Mouse (Mus musculus): ENCODE results near the gene Fbxo17. TPM values are rescaled to one million over a fixed set of nuclear protein-coding genes. Genes with fewer than 3 reads are reported as not detected.

Gene Fbxo17
- polyA plus RNA-seq, 1 experiment: not detected

DNA sequence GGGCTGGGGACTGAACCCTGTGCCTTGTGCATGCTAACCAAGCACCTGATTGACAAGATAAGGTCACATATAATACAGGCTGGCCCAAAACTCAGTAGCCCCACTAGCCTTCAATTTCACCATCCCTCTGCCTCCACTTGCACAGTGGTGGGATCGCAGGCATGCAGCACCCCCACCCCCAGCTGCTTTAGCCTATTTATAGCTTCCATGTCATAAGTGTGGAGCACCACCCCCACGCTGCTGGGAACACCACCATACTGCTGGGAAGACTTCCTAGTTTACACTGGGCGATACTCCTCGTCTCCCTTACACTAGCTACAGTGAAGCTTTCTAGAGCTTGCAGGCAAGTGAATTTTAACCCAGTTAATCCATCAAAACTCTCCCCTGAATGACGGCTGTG is 1.9 kb upstream of the Fbxo17 start:
- peaks cover 7% of the 10 kb centered on the region; the same call in 1 of the 2 replicates for H3K4me1 ChIP-seq
- peaks cover 4% of the 10 kb centered on the region for H3K9me3 ChIP-seq
- no peak overlapping the region for H3K4me3 ChIP-seq (replicated peaks)
- TF ChIP-seq FLI1 (IDR thresholded peaks at IDR 0.05; ENCODE audit: low read length): no peak
- no peak for TF ChIP-seq GATA1 (IDR thresholded peaks at IDR 0.05; ENCODE audit: borderline replicate concordance, low read length)
- peaks cover 40% of the 10 kb centered on the region for H3K27me3 ChIP-seq (replicated peaks)
- no peaks in the 10 kb centered on the region for H3K36me3 ChIP-seq (replicated peaks; ENCODE audit: low read length)

DNA sequence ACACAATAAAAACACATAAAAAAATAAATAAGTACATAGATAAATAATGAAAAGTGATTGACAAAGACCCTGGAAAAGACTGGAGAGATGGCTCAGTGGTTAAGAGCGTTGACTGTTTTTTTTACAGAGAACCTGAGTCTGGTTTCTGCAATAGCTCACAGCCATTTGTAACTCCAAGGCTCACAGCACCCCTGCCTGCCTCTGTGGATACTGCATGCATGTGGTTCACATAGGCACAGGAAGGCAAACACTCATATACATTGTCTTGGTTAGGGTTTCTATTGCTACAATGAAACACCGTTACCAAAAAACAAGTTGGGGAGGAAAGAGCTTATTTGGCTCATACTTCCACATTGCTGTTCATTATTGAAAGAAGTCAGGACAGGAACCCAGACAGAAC is 1.0 kb upstream of the Fbxo17 start:
- Histone ChIP-seq H3K9me3 (peaks cover 4% of the 10 kb centered on the region), H3K4me3 (replicated peaks) (no peak overlapping the region), H3K36me3 (replicated peaks; ENCODE audit: low read length) (no peaks in the 10 kb centered on the region), H3K27me3 (replicated peaks) (peaks cover 40% of the 10 kb centered on the region), H3K4me1 (peaks cover 7% of the 10 kb centered on the region; the same call in 1 of the 2 replicates)
- no peak for TF ChIP-seq GATA1 (IDR thresholded peaks at IDR 0.05; ENCODE audit: borderline replicate concordance, low read length)
- no peak for TF ChIP-seq FLI1 (IDR thresholded peaks at IDR 0.05; ENCODE audit: low read length)

DNA sequence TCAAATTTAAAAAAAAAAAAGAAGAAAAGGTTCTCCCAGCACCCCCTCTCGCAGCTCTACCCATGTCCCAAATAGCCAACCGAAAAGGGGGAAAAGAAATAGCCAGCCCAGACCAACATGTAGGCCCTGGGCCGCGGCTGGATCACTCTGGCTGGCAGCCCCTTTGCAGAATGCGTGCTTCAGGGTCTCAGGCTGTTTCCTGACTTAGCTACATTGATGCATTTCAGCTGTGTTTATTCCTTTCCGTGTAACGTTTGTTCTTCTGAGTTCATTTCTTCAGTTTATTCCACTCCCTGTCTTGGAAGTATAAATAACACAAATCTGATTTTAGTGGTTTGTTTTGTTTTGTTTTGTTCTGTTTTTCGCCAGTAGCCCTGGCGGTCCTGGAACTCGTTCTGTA is 1.1 kb downstream of the Fbxo17 start:
- peaks cover 40% of the 10 kb centered on the region for H3K27me3 ChIP-seq (replicated peaks)
- no peak overlapping the region for H3K4me3 ChIP-seq (replicated peaks)
- no peaks in the 10 kb centered on the region for H3K36me3 ChIP-seq (replicated peaks; ENCODE audit: low read length)
- H3K4me1 ChIP-seq: peaks cover 7% of the 10 kb centered on the region; the same call in 1 of the 2 replicates
- peaks cover 4% of the 10 kb centered on the region for H3K9me3 ChIP-seq
- TF ChIP-seq GATA1 (IDR thresholded peaks at IDR 0.05; ENCODE audit: borderline replicate concordance, low read length) (no peak), FLI1 (IDR thresholded peaks at IDR 0.05; ENCODE audit: low read length) (no peak)

DNA sequence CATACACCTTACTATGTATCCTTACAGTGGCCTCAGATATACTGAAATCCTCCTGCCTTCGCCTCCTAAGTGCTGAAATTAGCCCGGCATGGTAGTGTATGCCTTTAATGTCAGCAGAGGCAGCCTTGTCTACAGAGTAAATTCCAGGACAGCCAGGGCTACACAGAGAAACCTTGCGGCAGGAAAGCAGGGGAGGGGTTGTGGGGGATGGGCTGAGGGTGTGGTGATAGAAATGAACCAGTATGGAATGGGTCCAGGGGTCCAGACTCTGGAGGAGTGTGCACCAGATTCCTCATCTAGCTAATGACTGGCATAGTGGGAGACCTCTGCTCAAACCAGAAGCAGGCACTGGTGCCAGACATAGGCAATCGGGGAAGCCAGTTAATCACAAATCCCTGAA is 2.6 kb downstream of the Fbxo17 start:
- TF ChIP-seq FLI1 (IDR thresholded peaks at IDR 0.05; ENCODE audit: low read length) (no peak), GATA1 (IDR thresholded peaks at IDR 0.05; ENCODE audit: borderline replicate concordance, low read length) (no peak)
- H3K9me3 ChIP-seq: peaks cover 4% of the 10 kb centered on the region
- no peaks in the 10 kb centered on the region for H3K36me3 ChIP-seq (replicated peaks; ENCODE audit: low read length)
- H3K27me3 ChIP-seq (replicated peaks): peaks cover 35% of the 10 kb centered on the region
- peaks cover 7% of the 10 kb centered on the region; the same call in 1 of the 2 replicates for H3K4me1 ChIP-seq
- H3K4me3 ChIP-seq (replicated peaks): no peak overlapping the region

DNA sequence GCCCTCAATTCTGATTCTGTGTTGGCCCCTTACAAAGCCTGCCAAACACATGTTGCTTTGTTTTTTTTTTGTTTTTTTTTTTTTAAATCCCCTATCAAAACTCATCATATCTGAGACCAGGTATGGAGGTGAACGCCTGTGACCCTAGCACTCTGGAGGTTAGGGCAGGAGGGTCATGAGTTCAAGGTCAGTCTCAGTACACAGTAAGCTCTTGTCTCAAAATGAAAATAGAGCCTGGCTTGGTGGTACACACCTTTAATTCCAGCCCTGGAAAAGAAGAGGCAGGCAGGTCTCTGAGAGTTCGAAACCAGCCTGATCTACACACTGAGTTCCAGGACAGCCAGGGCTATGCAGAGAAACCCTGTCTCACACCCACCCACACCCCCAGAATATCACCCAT is 3.0 kb downstream of the Fbxo17 start:
- H3K4me3 ChIP-seq (replicated peaks): no peak overlapping the region
- H3K4me1 ChIP-seq: peaks cover 7% of the 10 kb centered on the region; the same call in 1 of the 2 replicates
- H3K9me3 ChIP-seq: peaks cover 8% of the 10 kb centered on the region
- peaks cover 32% of the 10 kb centered on the region for H3K27me3 ChIP-seq (replicated peaks)
- TF ChIP-seq GATA1 (IDR thresholded peaks at IDR 0.05; ENCODE audit: borderline replicate concordance, low read length) (no peak), FLI1 (IDR thresholded peaks at IDR 0.05; ENCODE audit: low read length) (no peak)
- no peaks in the 10 kb centered on the region for H3K36me3 ChIP-seq (replicated peaks; ENCODE audit: low read length)

- H3K9me3 ChIP-seq: peaks cover 5% of the 10 kb centered on the region; the same call in 1 of the 2 replicates
- no peak for TF ChIP-seq GATA1 (IDR thresholded peaks at IDR 0.05; ENCODE audit: borderline replicate concordance, low read length)
- TF ChIP-seq FLI1 (IDR thresholded peaks at IDR 0.05; ENCODE audit: low read length): no peak
These were observed 4.3 kb downstream of the Fbxo17 start for GRCm38 (mm10) chr7:28720753-28721537.

DNA sequence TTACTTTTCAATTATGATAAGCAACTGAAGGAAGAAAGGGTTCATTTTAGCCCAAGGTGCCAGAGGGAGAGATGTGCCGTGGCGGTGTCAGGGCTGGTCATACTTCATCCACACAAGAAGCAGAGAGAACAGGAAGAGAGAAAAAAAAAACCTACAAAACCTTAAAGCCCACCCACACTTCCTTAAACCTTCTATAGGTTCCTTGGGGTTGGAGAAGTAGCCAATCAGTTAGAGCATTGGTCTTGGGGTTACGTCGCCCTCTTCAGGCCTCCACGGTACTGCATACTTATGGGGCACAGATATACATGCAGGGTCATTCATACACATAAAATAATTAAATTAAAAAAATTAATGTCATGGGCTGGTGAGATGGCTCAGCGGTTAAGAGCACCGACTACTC is 5.5 kb downstream of the Fbxo17 start:
- TF ChIP-seq GATA1 (IDR thresholded peaks at IDR 0.05; ENCODE audit: borderline replicate concordance, low read length) (no peak), FLI1 (IDR thresholded peaks at IDR 0.05; ENCODE audit: low read length) (no peak)
- Histone ChIP-seq H3K27me3 (replicated peaks) (peaks cover 11% of the 10 kb centered on the region), H3K36me3 (replicated peaks; ENCODE audit: low read length) (no peaks in the 10 kb centered on the region), H3K9me3 (peaks cover 5% of the 10 kb centered on the region; the same call in 1 of the 2 replicates), H3K4me3 (replicated peaks) (no peak overlapping the region), H3K4me1 (peaks cover 9% of the 10 kb centered on the region)

More at GRCm38 (mm10) chr7:28720753-28721537, 4.3 kb downstream of the Fbxo17 start:
- H3K4me1 ChIP-seq: peaks cover 8% of the 10 kb centered on the region; the same call in 1 of the 2 replicates
- H3K36me3 ChIP-seq (replicated peaks; ENCODE audit: low read length): no peaks in the 10 kb centered on the region
- peaks cover 20% of the 10 kb centered on the region for H3K27me3 ChIP-seq (replicated peaks)
- H3K4me3 ChIP-seq (replicated peaks): no peak overlapping the region

DNA sequence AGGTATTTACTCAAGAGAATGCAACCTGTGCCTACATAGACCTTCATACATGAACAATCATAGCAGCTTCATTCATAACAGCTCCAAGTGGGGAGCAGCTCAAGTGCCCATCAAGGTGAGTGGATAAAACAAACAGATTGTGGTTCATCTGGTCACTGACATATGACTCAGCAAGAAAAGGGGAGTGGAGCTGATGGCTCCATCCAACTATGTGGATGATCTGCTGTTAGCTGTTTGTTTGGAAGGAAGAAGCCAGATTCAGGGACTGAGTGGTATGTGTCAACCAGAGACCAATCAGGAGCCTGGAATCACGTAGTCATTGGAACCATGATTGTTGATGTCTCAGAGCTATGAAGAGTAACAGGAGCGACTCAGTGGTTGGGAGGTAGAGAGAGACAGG is 8.0 kb downstream of the Fbxo17 start:
- peaks cover 9% of the 10 kb centered on the region for H3K4me1 ChIP-seq

DNA sequence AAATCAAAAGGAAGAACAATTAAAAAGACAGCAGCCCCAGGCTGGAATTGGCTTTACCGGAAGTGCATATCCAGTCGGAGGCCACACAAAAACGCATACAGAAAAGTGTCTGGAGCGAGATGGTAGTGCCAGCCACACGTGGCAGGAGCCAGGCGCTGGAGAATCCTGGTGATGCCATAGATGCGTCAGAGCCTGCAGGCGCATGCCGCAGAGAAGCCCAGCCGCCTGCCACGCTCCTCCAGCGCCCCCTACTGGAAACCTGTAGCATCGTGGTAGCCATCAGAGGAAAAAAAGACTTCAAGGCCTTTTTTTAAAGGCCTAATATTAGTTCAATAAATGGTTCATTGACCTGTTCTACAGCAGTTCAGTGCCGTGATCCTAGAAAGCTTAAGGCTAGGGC is 10.0 kb downstream of the Fbxo17 start:
- peaks cover 16% of the 10 kb centered on the region for H3K9me3 ChIP-seq
- peak overlapping the region; percentile 70 for H3K4me3 ChIP-seq (replicated peaks)
- H3K4me1 ChIP-seq: peaks cover 9% of the 10 kb centered on the region
- peaks cover 16% of the 10 kb centered on the region for H3K27me3 ChIP-seq (replicated peaks)
- TF ChIP-seq FLI1 (IDR thresholded peaks at IDR 0.05; ENCODE audit: low read length): no peak
- no peak for TF ChIP-seq GATA1 (IDR thresholded peaks at IDR 0.05; ENCODE audit: borderline replicate concordance, low read length)
- no peaks in the 10 kb centered on the region for H3K36me3 ChIP-seq (replicated peaks; ENCODE audit: low read length)

More for the DNA sequence above, 8.0 kb downstream of the Fbxo17 start:
- Histone ChIP-seq H3K4me3 (replicated peaks) (no peak overlapping the region), H3K27me3 (replicated peaks) (peaks cover 10% of the 10 kb centered on the region), H3K9me3 (peaks cover 5% of the 10 kb centered on the region; the same call in 1 of the 2 replicates), H3K36me3 (replicated peaks; ENCODE audit: low read length) (no peaks in the 10 kb centered on the region)
- TF ChIP-seq GATA1 (IDR thresholded peaks at IDR 0.05; ENCODE audit: borderline replicate concordance, low read length) (no peak), FLI1 (IDR thresholded peaks at IDR 0.05; ENCODE audit: low read length) (no peak)

GRCm38 (mm10) chr7:28727649-28728340 is 11.2 kb downstream of the Fbxo17 start:
- Histone ChIP-seq H3K27me3 (replicated peaks) (peaks cover 27% of the 10 kb centered on the region), H3K4me1 (peaks cover 15% of the 10 kb centered on the region), H3K4me3 (replicated peaks) (no peak overlapping the region), H3K9me3 (peaks cover 28% of the 10 kb centered on the region), H3K36me3 (replicated peaks; ENCODE audit: low read length) (no peaks in the 10 kb centered on the region)
- no peak for TF ChIP-seq FLI1 (IDR thresholded peaks at IDR 0.05; ENCODE audit: low read length)
- TF ChIP-seq GATA1 (IDR thresholded peaks at IDR 0.05; ENCODE audit: borderline replicate concordance, low read length): no peak

All from megakaryocyte, embryonic 14.5 days (primary cell).